Mouse (Mus musculus) liver, embryonic 12.5 days (tissue): Measurements from ENCODE around the gene Cst13. TPM values are rescaled to one million over a fixed set of nuclear protein-coding genes. Genes with fewer than 3 reads are reported as not detected.

Experiments used
- ATAC-seq: fragments of 200-750 bp; cut with Nextera tagmentation; 2 replicates; pipeline ENCODE4 v1.8.0; 2017; ENCODE audit warnings: moderate number of reproducible peaks, mild to moderate bottlenecking, moderate library complexity
- H3K27ac ChIP-seq: fragments of 300-500 bp; sonication (generic); 2 replicates; pipeline ENCODE4 v1.5.1; 2016; ENCODE audit warnings: mild to moderate bottlenecking
- H3K27me3 ChIP-seq: fragments of 300-500 bp; sonication (generic); replicated peaks from 2 replicates; pipeline ENCODE4 v1.6.1; 2016; ENCODE audit warnings: mild to moderate bottlenecking, moderate library complexity
- H3K36me3 ChIP-seq: fragments of 300-500 bp; sonication (generic); 2 replicates; pipeline ENCODE4 v1.6.1; 2016; ENCODE audit warnings: mild to moderate bottlenecking, moderate library complexity
- H3K4me1 ChIP-seq: fragments of 300-500 bp; sonication (generic); 2 replicates; pipeline ENCODE4 v1.6.1; 2016
- H3K4me2 ChIP-seq: fragments of 300-500 bp; sonication (generic); 2 replicates; pipeline ENCODE4 v1.6.1; 2016; ENCODE audit warnings: mild to moderate bottlenecking, moderate library complexity
- H3K4me3 ChIP-seq: fragments of 300-500 bp; sonication (generic); 2 replicates; pipeline ENCODE4 v1.5.1; 2016; ENCODE audit warnings: mild to moderate bottlenecking, moderate library complexity
- H3K9ac ChIP-seq: fragments of 300-500 bp; sonication (generic); 2 replicates; pipeline ENCODE4 v1.6.1; 2016; ENCODE audit warnings: mild to moderate bottlenecking, moderate library complexity
- H3K9me3 ChIP-seq: fragments of 300-500 bp; sonication (generic); replicated peaks from 2 replicates; pipeline ENCODE4 v1.6.1; 2016; ENCODE audit warnings: mild to moderate bottlenecking, moderate library complexity
- WGBS: fragments of 180-500 bp; shearing (Covaris S2); methylation state at CpG from one replicate; pipeline ENCODE4 v1.1.7; 2016; ENCODE audit not compliant: insufficient replicate concordance; 5-methylcytosine and 5-hydroxymethylcytosine counted together
- polyA plus RNA-seq: library from polyadenylated mRNA; unstranded; fragments of >200 nt; fragmentation: Nextera tagmentation; extraction: Ambion mirVana; gene quantifications from 2 replicates; pipeline ENCODE4 v1.2.1, GENCODE M21; 2016

Cst13 gene
- polyA plus RNA-seq, 1 experiment from 2014 or later, result not detected

GRCm38 (mm10) chr2:148877016-148877770 lies 57.3 kb downstream of the Cst13 start:
- peaks cover 41% of the 10 kb centered on the region for H3K4me1 ChIP-seq
- no peaks in the 10 kb centered on the region for H3K27me3 ChIP-seq
- no peak for ATAC-seq
- H3K4me3 ChIP-seq, result no peak overlapping the region
- peaks cover 11% of the 10 kb centered on the region for H3K36me3 ChIP-seq
- 18% methylated on average over 3 of the region's 3 CpGs for WGBS
- no peak overlapping the region for H3K27ac ChIP-seq
- no peak overlapping the region for H3K9ac ChIP-seq
- no peaks in the 10 kb centered on the region for H3K9me3 ChIP-seq
- H3K4me2 ChIP-seq, result no peak overlapping the region

- no peak overlapping the region for H3K9ac ChIP-seq
- H3K36me3 ChIP-seq, result no peaks in the 10 kb centered on the region
- no peaks in the 10 kb centered on the region for H3K9me3 ChIP-seq
- 8% methylated on average over 2 of the region's 2 CpGs for WGBS
- no peak for ATAC-seq
- H3K27ac ChIP-seq, result no peak overlapping the region
- H3K4me1 ChIP-seq, result peaks cover 31% of the 10 kb centered on the region
- H3K27me3 ChIP-seq, result no peaks in the 10 kb centered on the region
- no peak overlapping the region for H3K4me2 ChIP-seq
- H3K4me3 ChIP-seq, result no peak overlapping the region
Observed at GRCm38 (mm10) chr2:148878641-148879130, 58.8 kb downstream of the Cst13 start.

DNA sequence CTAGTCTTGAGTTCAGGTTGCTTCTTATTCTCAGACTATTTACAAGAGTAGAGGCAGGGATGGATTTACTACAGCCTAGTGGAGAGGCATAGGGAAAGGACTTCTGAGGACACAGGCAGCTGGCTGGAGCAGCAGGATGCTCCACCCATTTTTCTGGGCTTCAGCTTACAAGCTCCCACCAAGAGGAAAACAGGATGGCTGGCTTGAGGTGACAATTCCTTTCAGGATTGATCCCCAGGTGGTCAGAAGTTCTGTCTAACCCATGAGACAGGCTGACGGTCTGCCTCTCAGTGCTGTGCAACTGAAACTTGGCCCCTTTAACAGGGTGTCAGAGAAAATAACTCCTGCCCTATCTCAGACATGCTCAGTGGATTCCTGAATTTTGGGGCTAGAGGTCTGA lies 59.3 kb downstream of the Cst13 start:
- no peak overlapping the region for H3K4me2 ChIP-seq
- no peaks in the 10 kb centered on the region for H3K27me3 ChIP-seq
- peaks cover 26% of the 10 kb centered on the region for H3K4me1 ChIP-seq
- H3K9me3 ChIP-seq, result no peaks in the 10 kb centered on the region
- no peak overlapping the region for H3K9ac ChIP-seq
- H3K27ac ChIP-seq, result no peak overlapping the region
- no peak for ATAC-seq
- WGBS, result 68% methylated on average over 1 of the region's 1 CpGs
- no peak overlapping the region for H3K4me3 ChIP-seq
- no peaks in the 10 kb centered on the region for H3K36me3 ChIP-seq

Other genes starting within 250 kb of the Cst13 start
- gene Nxt1, start 147.5 kb upstream of the Cst13 start, polyA plus RNA-seq, result 72.2 TPM in 2 replicates
- gene Gzf1, start 139.1 kb upstream of the Cst13 start, polyA plus RNA-seq, result 9.4 and 10.1 TPM in 2 replicates
- gene Napb, start 87.6 kb upstream of the Cst13 start, polyA plus RNA-seq, result 0.56 and 0.62 TPM in 2 replicates
- gene Cstl1, start 69.7 kb upstream of the Cst13 start, polyA plus RNA-seq, result not detected in 2 replicates
- gene Cst11, start 48.6 kb upstream of the Cst13 start, polyA plus RNA-seq, result not detected in 2 replicates
- not detected in 2 replicates for gene 8030411F24Rik, start 38.1 kb upstream of the Cst13 start, polyA plus RNA-seq
- gene Cst12, start 30.7 kb upstream of the Cst13 start, polyA plus RNA-seq, result not detected in 2 replicates
- not detected in 2 replicates for gene Cst8, start 21.3 kb upstream of the Cst13 start, polyA plus RNA-seq
- 0.31 TPM in 1 of 2 replicates, not detected in the other for gene Cst9, start 15.1 kb downstream of the Cst13 start, polyA plus RNA-seq
- not detected in 2 replicates for gene 9230104L09Rik, start 45.0 kb downstream of the Cst13 start, polyA plus RNA-seq
- 140 and 142 TPM in 2 replicates for gene Cst3, start 55.6 kb downstream of the Cst13 start, polyA plus RNA-seq
- gene Gm1330, start 183.2 kb downstream of the Cst13 start, polyA plus RNA-seq, result not detected in 2 replicates
- not detected in 2 replicates for gene Gm10750, start 197.2 kb downstream of the Cst13 start, polyA plus RNA-seq